Mouse (Mus musculus): ENCODE data around the gene Ccdc137.

The Ccdc137 gene

DNA sequence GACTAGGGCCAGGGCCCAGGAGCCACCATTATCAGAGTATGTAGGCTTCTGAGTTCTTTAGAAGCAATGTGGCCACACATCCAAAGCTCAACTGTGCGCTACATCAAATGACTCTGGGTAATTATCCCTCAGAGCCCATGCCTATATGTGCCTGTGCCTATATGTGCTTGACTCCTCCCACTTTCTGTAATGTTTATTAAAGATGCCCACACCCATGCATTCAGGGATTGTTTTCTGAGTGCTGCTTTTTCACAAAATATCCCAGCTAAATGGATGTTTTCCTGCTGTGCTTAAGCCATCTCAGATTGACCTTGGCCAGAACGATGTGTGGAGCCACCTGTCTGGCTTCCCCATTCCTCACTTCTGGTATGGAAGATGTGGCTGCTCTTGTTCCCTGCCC is 5.6 kb downstream of the Ccdc137 start:
- DNase-seq (ENCODE audit: low spot score) = no peak

DNA sequence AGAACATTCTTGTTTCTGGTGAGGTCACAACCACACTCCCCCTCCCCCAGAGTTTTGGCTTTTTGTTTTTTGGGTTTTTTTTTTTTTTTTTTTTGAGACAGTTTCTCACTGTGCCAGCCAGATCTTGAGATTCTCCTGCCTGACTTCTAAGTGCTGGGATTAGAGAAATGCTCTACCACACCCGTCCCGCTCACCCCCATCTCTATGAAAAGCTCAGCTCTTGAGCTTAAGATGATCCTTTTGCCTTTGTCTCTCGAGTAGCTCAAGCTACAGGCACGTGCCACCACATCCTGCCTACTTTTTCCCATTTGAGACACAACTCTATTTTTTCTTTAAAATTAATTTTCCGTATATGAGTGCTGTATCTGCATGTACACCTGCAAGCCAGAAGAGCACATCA is 6.5 kb downstream of the Ccdc137 start:
- DNase-seq (ENCODE audit: low spot score) = no peak

DNA sequence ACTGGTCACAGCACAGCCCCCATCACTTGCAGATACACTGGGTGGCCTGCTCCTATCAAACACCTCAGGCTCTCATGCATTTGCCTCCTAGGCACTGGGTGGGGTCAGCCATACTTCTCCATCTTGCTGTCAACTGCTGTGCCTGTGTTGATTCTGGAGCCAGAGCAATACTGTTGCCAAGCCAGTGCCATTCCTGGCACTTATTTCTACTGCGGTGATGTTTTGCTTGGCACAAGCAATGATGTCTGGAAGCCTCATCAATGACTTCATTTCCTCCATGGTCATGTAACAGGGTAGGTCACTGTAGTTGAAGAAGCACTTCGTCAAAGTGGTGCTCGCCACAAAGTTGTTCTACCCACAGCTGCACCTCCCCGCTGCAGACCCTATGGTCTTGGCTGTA is 7.6 kb downstream of the Ccdc137 start:
- no peak for DNase-seq (ENCODE audit: low spot score)

- DNase-seq (ENCODE audit: low spot score) = peak; percentile 76
Measured at GRCm38 (mm10) chr11:120467051-120467735, 9.3 kb downstream of the Ccdc137 start, which contains the start of gene Arl16. Gene Arl16, minus strand, starts transcription at chr11:120467607.

- DNase-seq (ENCODE audit: low spot score) = no peak
Measured at GRCm38 (mm10) chr11:120467736-120468092, 9.8 kb downstream of the Ccdc137 start.

GRCm38 (mm10) chr11:120472052-120472451 is 14.1 kb downstream of the Ccdc137 start:
- no peak for DNase-seq (ENCODE audit: low spot score)

DNA sequence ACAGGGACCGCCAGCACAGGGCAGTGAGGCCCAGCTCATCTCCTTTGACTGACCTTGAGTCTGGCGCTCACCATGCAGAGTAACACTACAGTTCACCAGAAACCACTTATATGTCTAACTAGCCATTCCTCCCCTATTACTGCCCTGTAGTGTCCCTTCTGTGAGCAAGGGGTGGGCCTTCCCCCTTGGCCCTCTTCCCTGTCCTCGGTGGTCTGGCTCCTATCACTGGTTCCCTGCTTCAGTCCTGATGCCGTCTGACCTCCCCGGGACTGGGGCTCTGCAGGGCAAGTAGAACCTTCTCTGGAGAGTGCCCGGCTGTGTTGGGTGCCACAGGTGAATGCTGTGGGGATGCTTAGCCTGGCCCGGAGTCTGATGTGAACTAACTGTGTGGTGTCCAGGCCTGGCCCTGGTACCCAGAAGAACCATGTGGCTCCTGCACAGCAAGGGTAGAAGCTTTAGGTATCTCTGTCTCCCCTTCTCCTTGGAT is 25.6 kb downstream of the Ccdc137 start:
- DNase-seq (ENCODE audit: low spot score) = no peak

GRCm38 (mm10) chr11:120484265-120484981 is 26.5 kb downstream of the Ccdc137 start, which contains the start of gene Mrpl12:
Gene Mrpl12, plus strand, starts transcription at chr11:120484613.
- peak; percentile 85 for DNase-seq (ENCODE audit: low spot score)

- DNase-seq (ENCODE audit: low spot score) = no peak
Measured at GRCm38 (mm10) chr11:120485251-120485650, 27.3 kb downstream of the Ccdc137 start.

- DNase-seq (ENCODE audit: low spot score) = no peak
Measured at GRCm38 (mm10) chr11:120488516-120488915, 30.6 kb downstream of the Ccdc137 start.

DNA sequence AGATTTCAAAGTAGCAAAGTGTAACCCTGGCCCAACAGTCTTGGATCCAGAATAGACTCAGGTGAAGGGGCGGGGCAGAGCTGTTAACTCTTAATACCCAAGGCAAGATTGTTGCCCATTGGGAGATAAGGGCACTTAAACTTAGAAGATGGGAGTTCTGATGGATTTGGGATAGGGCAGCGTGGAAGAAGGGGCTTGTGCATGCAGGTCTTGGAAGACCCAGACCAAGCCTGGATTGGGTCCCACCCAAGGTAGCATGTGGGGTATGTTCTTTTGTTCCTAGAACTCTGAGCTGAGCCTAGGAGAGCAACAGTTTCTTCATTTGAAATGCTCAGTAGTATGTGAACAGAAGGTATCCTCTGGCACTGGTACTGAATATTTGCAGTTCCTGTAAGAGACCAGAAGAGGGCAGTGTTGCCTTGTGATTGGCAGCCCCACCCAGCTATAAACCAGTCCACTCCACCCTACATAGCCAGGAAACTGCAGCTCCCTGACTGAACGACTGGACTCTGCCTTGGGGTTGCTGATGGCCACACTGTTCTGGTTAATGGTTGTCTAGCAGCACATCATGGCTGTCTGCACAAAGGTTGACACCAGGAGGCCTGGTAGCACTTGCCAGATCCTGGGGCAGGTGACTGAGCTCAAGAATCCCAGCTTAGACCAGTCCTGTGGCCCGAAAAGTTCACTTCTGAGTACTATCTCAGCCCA is 31.3 kb downstream of the Ccdc137 start:
- no peak for DNase-seq (ENCODE audit: low spot score)

DNA sequence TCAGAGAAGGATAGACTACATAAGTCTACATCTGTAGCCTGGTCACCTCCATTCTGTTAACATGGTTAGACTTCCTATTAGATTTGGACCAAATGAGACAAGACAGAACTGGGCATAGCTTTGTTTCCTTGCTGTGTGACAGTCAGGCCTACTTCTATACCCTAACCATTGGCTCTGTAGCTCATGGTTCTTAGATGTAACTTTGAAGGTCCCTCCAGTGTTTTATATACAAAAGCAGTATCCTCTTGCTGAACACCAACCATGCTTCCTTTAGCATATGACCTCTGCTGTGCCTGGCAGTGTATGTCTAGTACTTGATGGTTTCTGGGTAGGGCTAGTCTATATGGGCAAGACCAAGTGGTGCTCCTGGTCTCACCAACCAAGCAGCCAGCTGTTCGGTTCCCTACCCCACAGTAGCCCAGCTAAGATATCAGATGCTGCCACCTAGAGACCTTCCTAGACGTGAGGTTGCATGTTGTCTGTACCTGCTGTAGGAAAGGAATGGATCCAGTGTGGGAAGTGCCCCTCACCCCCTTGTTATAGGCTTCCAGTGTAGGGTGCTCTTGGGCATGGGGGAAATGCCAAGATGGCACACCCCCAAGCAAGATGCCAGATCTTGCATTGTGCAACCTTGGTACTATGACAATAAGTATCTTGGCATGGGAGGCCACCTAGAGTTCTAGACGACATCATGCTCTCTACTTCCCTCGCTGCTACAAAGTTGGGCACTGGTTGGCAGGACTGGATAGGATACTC is 32.6 kb downstream of the Ccdc137 start:
- no peak for DNase-seq (ENCODE audit: low spot score)

DNA sequence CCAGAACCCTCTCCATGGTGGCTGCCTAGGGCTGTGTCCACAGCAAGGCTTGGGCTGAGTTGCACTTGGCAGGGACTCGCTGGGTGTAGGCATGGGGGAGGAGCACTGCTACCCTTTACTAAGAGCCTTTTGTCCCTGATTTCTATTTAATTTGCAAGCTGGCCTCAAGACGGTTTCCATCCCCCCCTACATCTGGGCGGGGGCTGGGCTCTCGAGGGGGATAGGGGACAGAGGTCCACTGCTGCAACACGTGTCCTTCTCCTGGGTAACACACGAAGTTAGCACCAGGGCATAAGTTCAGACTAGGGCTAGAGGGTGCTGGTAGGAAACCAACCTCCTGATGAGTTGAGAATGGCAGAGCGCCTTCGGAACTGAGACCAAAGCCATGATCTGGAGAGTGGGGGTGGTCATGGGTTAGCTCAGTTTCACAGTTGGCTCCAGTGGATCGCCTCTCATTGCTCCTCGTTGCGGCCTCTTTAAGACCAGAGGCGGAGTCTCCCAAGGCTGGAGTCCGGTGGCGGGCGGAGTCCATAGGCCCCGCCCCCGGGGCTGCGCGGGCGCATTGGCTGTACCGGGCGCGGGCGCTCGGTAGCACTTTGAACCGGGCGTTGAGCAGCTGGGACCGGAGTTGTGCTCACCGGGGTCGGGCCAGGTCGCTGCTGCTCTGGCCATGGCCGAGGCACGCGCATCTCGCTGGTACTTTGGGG is 33.6 kb downstream of the Ccdc137 start, which contains the start of gene Slc25a10:
Gene Slc25a10 (plus strand): TSS at position 524 of the 707 bp plus-strand sequence.
- DNase-seq (ENCODE audit: low spot score) = peak; percentile 73

GRCm38 (mm10) chr11:120492024-120492877 is 34.3 kb downstream of the Ccdc137 start:
- DNase-seq (ENCODE audit: low spot score) = no peak

GRCm38 (mm10) chr11:120492878-120493203 is 34.9 kb downstream of the Ccdc137 start:
- no peak for DNase-seq (ENCODE audit: low spot score)

GRCm38 (mm10) chr11:120493351-120493750 is 35.4 kb downstream of the Ccdc137 start:
- no peak for DNase-seq (ENCODE audit: low spot score)

DNA sequence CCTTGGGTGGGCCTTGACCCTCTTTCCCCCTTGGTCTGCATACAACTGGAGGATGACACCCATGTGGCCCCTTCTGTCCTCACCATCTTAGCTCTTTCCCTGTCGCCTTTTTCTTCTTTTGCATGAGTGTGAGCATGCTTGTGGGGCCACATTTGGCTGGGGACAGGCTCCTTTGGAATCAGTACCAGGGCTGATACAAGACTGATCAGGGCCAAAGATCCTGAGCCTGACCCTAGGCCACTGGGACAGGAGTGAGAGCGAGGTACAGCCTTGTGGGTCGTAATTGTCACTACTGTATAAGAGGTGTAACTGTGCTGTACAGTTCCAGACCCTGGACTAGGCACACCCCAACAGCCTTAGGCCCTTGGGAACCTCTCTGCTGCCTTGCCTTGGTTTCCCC is 36.0 kb downstream of the Ccdc137 start:
- DNase-seq (ENCODE audit: low spot score) = no peak

GRCm38 (mm10) chr11:120497436-120497835 is 39.5 kb downstream of the Ccdc137 start:
- no peak for DNase-seq (ENCODE audit: low spot score)

DNA sequence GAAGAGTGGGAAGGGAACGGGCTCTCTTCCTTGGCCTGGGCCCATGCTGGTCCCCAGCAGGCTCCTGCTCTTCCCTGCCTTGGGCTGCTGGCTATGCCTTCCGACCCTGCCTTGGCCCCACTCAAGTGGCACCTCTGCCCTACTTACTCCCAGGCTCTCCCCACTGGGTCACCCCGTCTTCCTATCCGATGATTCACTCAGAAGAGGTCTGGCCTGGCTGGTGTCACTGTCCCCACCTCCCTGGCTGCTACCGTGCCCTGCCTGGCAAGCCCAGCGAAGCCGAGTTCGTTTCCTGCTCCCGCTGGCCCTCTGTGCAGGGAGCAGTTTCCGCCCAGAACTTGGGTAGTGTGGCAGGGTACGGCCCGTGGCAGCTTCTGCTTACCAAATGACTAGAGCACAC is 40.3 kb downstream of the Ccdc137 start:
- DNase-seq (ENCODE audit: low spot score) = no peak

- no peak for DNase-seq (ENCODE audit: low spot score)
Measured at GRCm38 (mm10) chr11:120498891-120499290, 41.0 kb downstream of the Ccdc137 start.

Data from ovary, postnatal 10 days (tissue).